Mouse (Mus musculus): ENCODE measurements around the gene Wfikkn1. TPM values are rescaled to one million over a fixed set of nuclear protein-coding genes. Genes with fewer than 3 reads are reported as not detected.
"Not testable (repeated sequence)": the region's sequence is repeated elsewhere in the genome, so short reads cannot be mapped to it uniquely, and the experiment has no call there.

Wfikkn1 gene
- total RNA-seq, 1 experiment from 2014 or later = 3.0 TPM

- ATAC-seq (ENCODE audit: extremely low read depth, insufficient number of reproducible peaks, low FRiP score, poor library complexity, severe bottlenecking) = no peak
Observed at GRCm38 (mm10) chr17:25873405-25874147, 7.1 kb downstream of the Wfikkn1 start.

GRCm38 (mm10) chr17:25872676-25873075 is 8.0 kb downstream of the Wfikkn1 start:
- no peak for ATAC-seq (ENCODE audit: extremely low read depth, insufficient number of reproducible peaks, low FRiP score, poor library complexity, severe bottlenecking)

- ATAC-seq (ENCODE audit: extremely low read depth, insufficient number of reproducible peaks, low FRiP score, poor library complexity, severe bottlenecking) = not testable (repeated sequence)
Observed at GRCm38 (mm10) chr17:25871566-25871965, 9.1 kb downstream of the Wfikkn1 start.

GRCm38 (mm10) chr17:25869954-25870353 is 10.7 kb downstream of the Wfikkn1 start:
- no peak for ATAC-seq (ENCODE audit: extremely low read depth, insufficient number of reproducible peaks, low FRiP score, poor library complexity, severe bottlenecking)

- ATAC-seq (ENCODE audit: extremely low read depth, insufficient number of reproducible peaks, low FRiP score, poor library complexity, severe bottlenecking) = no peak
Observed at GRCm38 (mm10) chr17:25869498-25869897, 11.2 kb downstream of the Wfikkn1 start.

GRCm38 (mm10) chr17:25868601-25869191 is 12.0 kb downstream of the Wfikkn1 start, which contains the start of gene Mcrip2:
Gene Mcrip2 (minus strand): TSS chr17:25868764.
- peak; percentile 40 for ATAC-seq (ENCODE audit: extremely low read depth, insufficient number of reproducible peaks, low FRiP score, poor library complexity, severe bottlenecking)

- no peak for ATAC-seq (ENCODE audit: extremely low read depth, insufficient number of reproducible peaks, low FRiP score, poor library complexity, severe bottlenecking)
Observed at GRCm38 (mm10) chr17:25867836-25868600, 12.6 kb downstream of the Wfikkn1 start.

- ATAC-seq (ENCODE audit: extremely low read depth, insufficient number of reproducible peaks, low FRiP score, poor library complexity, severe bottlenecking) = no peak
Observed at GRCm38 (mm10) chr17:25867509-25867835, 13.2 kb downstream of the Wfikkn1 start.

GRCm38 (mm10) chr17:25866172-25866571 is 14.5 kb downstream of the Wfikkn1 start:
- ATAC-seq (ENCODE audit: extremely low read depth, insufficient number of reproducible peaks, low FRiP score, poor library complexity, severe bottlenecking) = no peak

GRCm38 (mm10) chr17:25865288-25865687 is 15.4 kb downstream of the Wfikkn1 start:
- no peak for ATAC-seq (ENCODE audit: extremely low read depth, insufficient number of reproducible peaks, low FRiP score, poor library complexity, severe bottlenecking)

GRCm38 (mm10) chr17:25864311-25864710 is 16.3 kb downstream of the Wfikkn1 start:
- no peak for ATAC-seq (ENCODE audit: extremely low read depth, insufficient number of reproducible peaks, low FRiP score, poor library complexity, severe bottlenecking)

- ATAC-seq (ENCODE audit: extremely low read depth, insufficient number of reproducible peaks, low FRiP score, poor library complexity, severe bottlenecking) = no peak
Observed at GRCm38 (mm10) chr17:25863681-25864080, 17.0 kb downstream of the Wfikkn1 start.

- no peak for ATAC-seq (ENCODE audit: extremely low read depth, insufficient number of reproducible peaks, low FRiP score, poor library complexity, severe bottlenecking)
Observed at GRCm38 (mm10) chr17:25861704-25862612, 18.7 kb downstream of the Wfikkn1 start.

- peak; percentile 92 for ATAC-seq (ENCODE audit: extremely low read depth, insufficient number of reproducible peaks, low FRiP score, poor library complexity, severe bottlenecking)
Observed at GRCm38 (mm10) chr17:25860832-25861703, 19.6 kb downstream of the Wfikkn1 start, which contains the start of gene Wdr90. Gene Wdr90 (minus strand): TSS chr17:25861501.

GRCm38 (mm10) chr17:25860229-25860628 is 20.4 kb downstream of the Wfikkn1 start:
- no peak for ATAC-seq (ENCODE audit: extremely low read depth, insufficient number of reproducible peaks, low FRiP score, poor library complexity, severe bottlenecking)

GRCm38 (mm10) chr17:25844396-25844901 is 36.2 kb downstream of the Wfikkn1 start, which contains the start of gene Rhot2:
Gene Rhot2 (minus strand): TSS chr17:25844851.
- peak; percentile 92 for ATAC-seq (ENCODE audit: extremely low read depth, insufficient number of reproducible peaks, low FRiP score, poor library complexity, severe bottlenecking)

GRCm38 (mm10) chr17:25843636-25844395 is 36.8 kb downstream of the Wfikkn1 start:
- no peak for ATAC-seq (ENCODE audit: extremely low read depth, insufficient number of reproducible peaks, low FRiP score, poor library complexity, severe bottlenecking)

All from neutrophil, adult 5-6 weeks (primary cell).